Mouse (Mus musculus): ENCODE measurements around the gene Asphd1. TPM values are rescaled to one million over a fixed set of nuclear protein-coding genes. Genes with fewer than 3 reads are reported as not detected.
"Not testable (repeated sequence)": the region's sequence is repeated elsewhere in the genome, so short reads cannot be mapped to it uniquely, and the experiment has no call there.

Gene Asphd1
- polyA plus RNA-seq, 1 experiment from 2014 or later, result 2.7 TPM

DNA sequence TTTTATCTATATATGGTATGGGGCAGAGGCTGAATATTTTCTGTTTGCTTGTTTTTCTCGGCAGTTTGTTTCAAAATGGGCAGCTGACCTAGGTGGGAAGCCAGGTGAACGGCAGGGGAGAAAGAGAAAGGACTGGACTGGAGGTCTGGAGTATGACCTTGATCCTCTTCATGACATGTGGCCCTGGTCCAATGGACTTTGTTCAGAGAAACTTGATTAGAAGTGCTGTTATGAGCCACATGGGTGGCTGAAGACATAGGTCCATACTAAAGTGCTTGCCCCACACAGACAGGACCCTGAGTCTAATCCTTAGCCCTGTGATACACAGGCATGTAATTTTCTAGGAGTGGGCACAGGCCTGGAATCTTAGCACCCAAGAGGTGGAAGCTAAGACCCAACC, 27.8 kb downstream of the Asphd1 start:
- Histone ChIP-seq H3K4me2 (replicated peaks) (peak overlapping the region; percentile 48), H3K36me3 (no peaks in the 10 kb centered on the region), H3K9ac (replicated peaks) (no peak overlapping the region; the same call in 1 of the 2 replicates), H3K27me3 (no peaks in the 10 kb centered on the region), H3K27ac (replicated peaks) (peak overlapping the region; percentile 87; the same call in 1 of the 2 replicates), H3K4me3 (peak overlapping the region; percentile 21), H3K4me1 (peaks cover 24% of the 10 kb centered on the region), H3K9me3 (no peaks in the 10 kb centered on the region)
- 73% methylated on average over 2 of the region's 2 CpGs for WGBS
- no peak for ATAC-seq (ENCODE audit: low FRiP score, low read depth)

GRCm38 (mm10) chr7:126919973-126920372, 29.4 kb downstream of the Asphd1 start:
- Histone ChIP-seq H3K9ac (replicated peaks) (no peak overlapping the region), H3K27ac (replicated peaks) (no peak overlapping the region), H3K4me2 (replicated peaks) (no peak overlapping the region), H3K27me3 (no peaks in the 10 kb centered on the region), H3K36me3 (no peaks in the 10 kb centered on the region), H3K4me3 (no peak overlapping the region), H3K9me3 (no peaks in the 10 kb centered on the region), H3K4me1 (peaks cover 24% of the 10 kb centered on the region)
- ATAC-seq (ENCODE audit: low FRiP score, low read depth), result no peak
- 89% methylated on average over 4 of the region's 4 CpGs for WGBS

DNA sequence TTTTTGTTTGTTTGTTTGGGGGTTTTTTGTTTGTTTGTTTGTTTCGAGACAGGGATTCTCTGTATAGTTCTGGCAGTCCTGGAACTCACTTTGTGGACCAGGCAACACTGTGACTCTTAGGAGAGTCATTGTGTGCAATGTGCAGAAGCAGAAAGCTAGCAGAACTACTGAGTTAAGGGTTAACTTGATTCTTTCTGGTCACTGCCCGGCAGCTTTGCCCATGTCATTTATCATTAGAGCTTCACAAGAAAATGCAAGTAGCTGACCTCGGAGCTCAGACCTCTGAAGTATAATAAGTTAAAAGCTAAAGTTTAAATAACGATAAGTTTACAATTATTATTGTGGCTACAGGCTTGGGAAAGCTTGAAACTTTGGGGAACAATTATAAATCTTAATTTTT, 31.0 kb downstream of the Asphd1 start:
- ATAC-seq (ENCODE audit: low FRiP score, low read depth); H3K4me2 ChIP-seq (replicated peaks); H3K27ac ChIP-seq (replicated peaks); H3K36me3 ChIP-seq; H3K4me3 ChIP-seq; H3K27me3 ChIP-seq; H3K9ac ChIP-seq (replicated peaks); H3K9me3 ChIP-seq: not testable (repeated sequence)
- peaks cover 20% of the 10 kb centered on the region for H3K4me1 ChIP-seq
- 61% methylated on average over 4 of the region's 4 CpGs for WGBS

DNA sequence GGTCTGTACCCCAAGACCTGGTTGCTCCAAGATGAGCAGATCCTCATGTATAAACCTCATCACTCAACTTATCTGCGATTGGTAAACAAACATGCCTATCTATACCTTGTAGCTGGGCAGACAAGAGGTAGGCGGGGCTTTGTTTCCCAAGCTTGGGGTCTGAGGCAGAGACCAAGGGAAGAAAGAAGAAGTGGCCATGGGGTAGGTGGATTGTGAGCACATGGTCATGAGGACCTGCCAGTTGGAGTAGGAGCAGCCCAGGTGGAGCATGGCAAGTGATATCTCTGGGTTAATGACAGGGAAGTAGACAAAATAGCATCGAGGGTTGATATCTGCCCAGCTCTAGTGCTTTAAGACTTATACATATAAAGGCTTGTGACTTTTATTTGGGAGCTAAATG, 34.5 kb downstream of the Asphd1 start:
- Histone ChIP-seq H3K9ac (replicated peaks) (no peak overlapping the region), H3K4me2 (replicated peaks) (no peak overlapping the region), H3K9me3 (no peaks in the 10 kb centered on the region), H3K4me3 (no peak overlapping the region), H3K27ac (replicated peaks) (no peak overlapping the region), H3K36me3 (peaks cover 4% of the 10 kb centered on the region; the same call in 1 of the 2 replicates), H3K27me3 (no peaks in the 10 kb centered on the region), H3K4me1 (no peaks in the 10 kb centered on the region)
- no peak for ATAC-seq (ENCODE audit: low FRiP score, low read depth)
- WGBS, result 91% methylated on average over 3 of the region's 3 CpGs

GRCm38 (mm10) chr7:126905590-126905989, 43.8 kb downstream of the Asphd1 start:
- no peaks in the 10 kb centered on the region for H3K27me3 ChIP-seq
- H3K4me2 ChIP-seq (replicated peaks), result no peak overlapping the region
- H3K4me3 ChIP-seq, result no peak overlapping the region
- 82% methylated on average over 3 of the region's 3 CpGs for WGBS
- ATAC-seq (ENCODE audit: low FRiP score, low read depth), result no peak
- H3K9me3 ChIP-seq, result no peaks in the 10 kb centered on the region
- H3K9ac ChIP-seq (replicated peaks), result no peak overlapping the region
- no peaks in the 10 kb centered on the region for H3K4me1 ChIP-seq
- H3K27ac ChIP-seq (replicated peaks), result no peak overlapping the region
- H3K36me3 ChIP-seq, result peaks cover 4% of the 10 kb centered on the region; the same call in 1 of the 2 replicates

DNA sequence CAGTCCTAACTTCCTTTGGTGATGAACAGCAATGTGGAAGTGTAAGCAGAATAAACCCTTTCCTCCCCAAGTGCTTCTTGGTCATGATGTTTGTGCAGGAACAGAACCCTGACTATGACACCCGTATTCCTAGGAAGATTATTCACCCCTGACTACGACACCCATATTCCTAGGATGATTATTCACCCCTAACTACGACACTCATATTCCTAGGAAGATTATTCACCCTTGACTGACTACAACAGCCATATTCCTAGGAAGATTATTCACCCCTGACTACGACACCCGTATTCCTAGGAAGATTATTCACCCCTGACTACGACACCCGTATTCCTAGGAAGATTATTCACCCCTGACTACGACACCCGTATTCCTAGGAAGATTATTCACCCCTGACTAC, 49.6 kb downstream of the Asphd1 start:
- not testable (repeated sequence) for ATAC-seq (ENCODE audit: low FRiP score, low read depth)

DNA sequence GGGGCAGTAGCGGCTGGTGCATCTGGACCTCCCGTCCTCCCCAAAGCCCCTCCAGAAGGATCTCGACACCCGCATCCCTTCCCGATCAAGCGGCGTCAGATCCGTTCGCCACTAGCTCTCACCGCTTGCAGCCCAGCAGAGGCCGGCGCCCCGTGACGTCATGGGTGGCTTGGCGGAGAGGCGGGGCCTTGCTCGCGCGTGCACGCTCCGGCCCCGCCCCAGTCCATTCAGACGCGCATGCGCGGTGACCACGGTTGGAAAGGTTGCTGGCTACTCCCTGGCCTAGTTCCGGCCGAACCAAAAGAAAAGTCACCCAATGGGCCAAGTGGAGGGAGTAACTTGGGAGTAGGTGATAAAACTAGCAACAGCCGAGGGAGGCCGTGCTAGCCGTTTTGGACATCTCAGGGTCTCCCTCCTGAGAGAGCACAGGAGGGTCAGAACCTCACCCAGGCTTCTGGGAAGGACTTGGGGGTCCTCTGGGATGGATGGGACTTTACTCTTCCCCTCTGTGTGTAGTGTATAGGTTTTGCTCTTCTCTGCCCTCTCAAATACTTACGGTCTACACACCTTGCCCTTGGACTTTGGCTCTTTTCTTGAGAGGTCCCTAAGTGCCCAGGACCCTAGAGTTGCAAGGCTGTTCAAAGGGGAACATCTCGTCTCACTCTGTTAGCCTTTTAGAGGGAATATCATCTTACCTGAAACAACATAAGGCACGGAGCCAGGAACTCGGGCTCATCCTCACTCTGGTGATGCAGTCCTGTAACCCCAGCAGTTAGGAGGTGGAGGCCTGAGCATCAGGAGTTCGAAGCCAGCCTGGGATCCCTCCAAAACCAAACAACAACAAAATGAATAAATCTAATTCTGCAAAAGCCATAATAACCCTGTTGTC, 51.0 kb downstream of the Asphd1 start:
- peak overlapping the region; percentile 57 for H3K4me3 ChIP-seq
- 11% methylated on average over 37 of the region's 37 CpGs for whole genome bisulfite sequencing
- H3K9me3 ChIP-seq, result no peaks in the 10 kb centered on the region
- peak; percentile 93 for ATAC-seq (ENCODE audit: low FRiP score, low read depth)
- H3K36me3 ChIP-seq, result 0 out of 2 replicates have a peak, but pooled peaks cover 4% of the 10 kb centered on the region
- peak overlapping the region; percentile 72 for H3K27ac ChIP-seq (replicated peaks)
- no peaks in the 10 kb centered on the region for H3K27me3 ChIP-seq
- H3K9ac ChIP-seq (replicated peaks), result peak overlapping the region; percentile 78
- peaks cover 14% of the 10 kb centered on the region for H3K4me1 ChIP-seq
- peak overlapping the region; percentile 72 for H3K4me2 ChIP-seq (replicated peaks)

More for the DNA sequence above, 49.6 kb downstream of the Asphd1 start:
- H3K9me3 ChIP-seq; H3K4me2 ChIP-seq (replicated peaks); H3K36me3 ChIP-seq; H3K27ac ChIP-seq (replicated peaks); H3K4me3 ChIP-seq; H3K9ac ChIP-seq (replicated peaks); H3K27me3 ChIP-seq: not testable (repeated sequence)
- 91% methylated on average over 8 of the region's 9 CpGs for WGBS
- H3K4me1 ChIP-seq, result peaks cover 14% of the 10 kb centered on the region

DNA sequence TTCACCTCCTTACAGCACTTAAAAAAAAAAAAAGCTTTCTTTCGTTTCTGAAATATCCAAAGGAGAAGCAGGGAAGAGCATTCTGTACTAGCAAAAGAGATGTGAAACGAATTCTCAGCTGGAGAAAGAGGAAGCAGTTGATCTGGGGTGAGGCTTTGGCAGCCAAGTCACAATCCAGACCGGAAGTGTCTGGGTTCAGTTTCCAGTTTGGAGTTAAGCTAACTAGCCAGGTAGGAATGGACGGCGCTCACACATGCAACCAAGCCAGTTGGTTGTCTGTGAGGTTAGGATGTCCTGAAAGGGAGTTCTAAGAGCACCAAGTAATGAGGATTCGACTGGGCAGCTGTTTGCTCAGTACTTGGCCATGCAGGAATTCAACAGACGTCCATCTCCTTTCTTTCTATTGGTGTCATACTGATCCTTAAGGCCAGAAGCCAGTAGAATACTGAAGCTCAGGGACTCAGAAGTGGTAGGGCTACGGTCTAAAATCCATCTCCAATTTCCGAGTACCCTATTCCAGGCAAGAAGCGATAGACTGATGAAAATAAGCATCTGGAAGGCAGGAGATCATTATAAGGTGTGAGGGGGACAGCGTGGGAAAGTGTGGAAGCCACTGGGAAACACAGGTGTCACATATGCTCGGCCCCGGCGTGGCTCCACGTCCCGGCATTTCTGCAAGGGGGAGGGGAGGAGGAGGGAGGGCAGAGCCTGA, 51.8 kb downstream of the Asphd1 start:
- peaks cover 8% of the 10 kb centered on the region; the same call in 1 of the 2 replicates for H3K36me3 ChIP-seq
- H3K9ac ChIP-seq (replicated peaks), result peak overlapping the region; percentile 78
- ATAC-seq (ENCODE audit: low FRiP score, low read depth), result 0 out of 2 replicates have a peak, but pooled peaks have one; percentile 16
- 25% methylated on average over 16 of the region's 16 CpGs for WGBS
- no peaks in the 10 kb centered on the region for H3K27me3 ChIP-seq
- H3K4me3 ChIP-seq, result peak overlapping the region; percentile 57
- peak overlapping the region; percentile 72 for H3K27ac ChIP-seq (replicated peaks)
- peak overlapping the region; percentile 72 for H3K4me2 ChIP-seq (replicated peaks)
- peaks cover 14% of the 10 kb centered on the region for H3K4me1 ChIP-seq
- no peaks in the 10 kb centered on the region for H3K9me3 ChIP-seq

DNA sequence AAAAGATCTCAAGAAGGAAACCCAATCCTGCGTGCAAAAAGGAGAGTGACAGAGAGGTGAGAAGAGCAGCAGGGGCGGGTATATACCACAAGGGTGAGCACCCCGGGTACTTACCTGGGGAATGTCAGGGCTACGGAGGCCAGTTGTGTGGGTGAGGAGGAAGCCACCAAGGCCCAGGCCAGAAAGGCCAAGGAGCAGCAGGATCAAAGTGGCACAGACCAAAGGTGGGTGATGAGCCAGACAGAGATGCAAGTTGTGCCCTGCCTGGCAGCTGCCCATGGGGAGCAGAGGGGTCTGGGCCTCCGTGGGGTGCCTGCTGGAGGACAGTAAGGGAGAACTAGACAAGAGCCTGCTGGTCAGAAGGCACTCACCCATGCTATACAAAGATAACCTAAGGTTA, 52.5 kb downstream of the Asphd1 start:
- Histone ChIP-seq H3K9me3 (no peaks in the 10 kb centered on the region), H3K36me3 (peaks cover 8% of the 10 kb centered on the region; the same call in 1 of the 2 replicates), H3K4me3 (no peak overlapping the region), H3K4me1 (peaks cover 14% of the 10 kb centered on the region), H3K27me3 (no peaks in the 10 kb centered on the region), H3K4me2 (replicated peaks) (no peak overlapping the region), H3K9ac (replicated peaks) (no peak overlapping the region), H3K27ac (replicated peaks) (no peak overlapping the region)
- ATAC-seq (ENCODE audit: low FRiP score, low read depth), result no peak
- 82% methylated on average over 5 of the region's 5 CpGs for WGBS

Other genes with a start within 250 kb of the Asphd1 start
- 60.8 and 65.9 TPM in 2 replicates for gene Coro1a, start 241.8 kb downstream of the Asphd1 start, polyA plus RNA-seq (2016; fragmentation: Nextera tagmentation; extraction: Ambion mirVana)
- gene Mapk3, start 190.0 kb downstream of the Asphd1 start, polyA plus RNA-seq (2016; fragmentation: Nextera tagmentation; extraction: Ambion mirVana), result 56.1 and 58.0 TPM in 2 replicates
- 2.0 and 2.4 TPM in 2 replicates for gene Gdpd3, start 183.2 kb downstream of the Asphd1 start, polyA plus RNA-seq (2016; fragmentation: Nextera tagmentation; extraction: Ambion mirVana)
- gene Ypel3, start 172.6 kb downstream of the Asphd1 start, polyA plus RNA-seq (2016; fragmentation: Nextera tagmentation; extraction: Ambion mirVana), result 125 and 126 TPM in 2 replicates
- 0.64 and 0.65 TPM in 2 replicates for gene Tbx6, start 168.1 kb downstream of the Asphd1 start, polyA plus RNA-seq (2016; fragmentation: Nextera tagmentation; extraction: Ambion mirVana)
- gene Ppp4c, start 157.1 kb downstream of the Asphd1 start, polyA plus RNA-seq (2016; fragmentation: Nextera tagmentation; extraction: Ambion mirVana), result 315 and 323 TPM in 2 replicates
- gene Fam57b, start 151.9 kb downstream of the Asphd1 start, polyA plus RNA-seq (2016; fragmentation: Nextera tagmentation; extraction: Ambion mirVana), result 19.3 and 20.0 TPM in 2 replicates
- gene 4930451I11Rik, start 117.9 kb downstream of the Asphd1 start, polyA plus RNA-seq (2016; fragmentation: Nextera tagmentation; extraction: Ambion mirVana), result not detected in 2 replicates
- gene Doc2a, start 102.2 kb downstream of the Asphd1 start, polyA plus RNA-seq (2016; fragmentation: Nextera tagmentation; extraction: Ambion mirVana), result 6.3 and 7.7 TPM in 2 replicates
- 43.1 and 51.6 TPM in 2 replicates for gene Hirip3, start 87.6 kb downstream of the Asphd1 start, polyA plus RNA-seq (2016; fragmentation: Nextera tagmentation; extraction: Ambion mirVana)
- 90.9 and 96.0 TPM in 2 replicates for gene Ino80e, start 87.2 kb downstream of the Asphd1 start, polyA plus RNA-seq (2016; fragmentation: Nextera tagmentation; extraction: Ambion mirVana)
- gene Taok2, start 64.9 kb downstream of the Asphd1 start, polyA plus RNA-seq (2016; fragmentation: Nextera tagmentation; extraction: Ambion mirVana), result 68.3 and 71.0 TPM in 2 replicates
- gene Tmem219, start 26.7 kb downstream of the Asphd1 start, polyA plus RNA-seq (2016; fragmentation: Nextera tagmentation; extraction: Ambion mirVana), result 32.7 and 36.5 TPM in 2 replicates
- gene Kctd13, start 20.7 kb downstream of the Asphd1 start, polyA plus RNA-seq (2016; fragmentation: Nextera tagmentation; extraction: Ambion mirVana), result 50.5 and 53.7 TPM in 2 replicates
- 13.8 and 16.9 TPM in 2 replicates for gene Sez6l2, start 981 bp upstream of the Asphd1 start, polyA plus RNA-seq (2016; fragmentation: Nextera tagmentation; extraction: Ambion mirVana)
- gene Cdipt, start 26.3 kb upstream of the Asphd1 start, polyA plus RNA-seq (2016; fragmentation: Nextera tagmentation; extraction: Ambion mirVana), result 81.1 and 87.2 TPM in 2 replicates
- 1.0 and 1.3 TPM in 2 replicates for gene Cdiptos, start 26.5 kb upstream of the Asphd1 start, polyA plus RNA-seq (2016; fragmentation: Nextera tagmentation; extraction: Ambion mirVana)
- 5.0 and 5.8 TPM in 2 replicates for gene Mvp, start 65.0 kb upstream of the Asphd1 start, polyA plus RNA-seq (2016; fragmentation: Nextera tagmentation; extraction: Ambion mirVana)
- 0.32 and 0.39 TPM in 2 replicates for gene Pagr1b, start 66.9 kb upstream of the Asphd1 start, polyA plus RNA-seq (2016; fragmentation: Nextera tagmentation; extraction: Ambion mirVana)
- gene Pagr1a, start 67.8 kb upstream of the Asphd1 start, polyA plus RNA-seq (2016; fragmentation: Nextera tagmentation; extraction: Ambion mirVana), result 53.1 and 65.0 TPM in 2 replicates
- gene Gm42742, start 71.5 kb upstream of the Asphd1 start, polyA plus RNA-seq (2016; fragmentation: Nextera tagmentation; extraction: Ambion mirVana), result 56.8 and 66.8 TPM in 2 replicates
- 4.3 and 5.5 TPM in 2 replicates for gene Prrt2, start 71.6 kb upstream of the Asphd1 start, polyA plus RNA-seq (2016; fragmentation: Nextera tagmentation; extraction: Ambion mirVana)
- gene Maz, start 77.5 kb upstream of the Asphd1 start, polyA plus RNA-seq (2016; fragmentation: Nextera tagmentation; extraction: Ambion mirVana), result 118 and 133 TPM in 2 replicates
- 129 and 136 TPM in 2 replicates for gene Kif22, start 92.9 kb upstream of the Asphd1 start, polyA plus RNA-seq (2016; fragmentation: Nextera tagmentation; extraction: Ambion mirVana)
- gene Zg16, start 137.7 kb upstream of the Asphd1 start, polyA plus RNA-seq (2016; fragmentation: Nextera tagmentation; extraction: Ambion mirVana), result not detected in 2 replicates
- 1.1 and 1.5 TPM in 2 replicates for gene AI467606, start 141.8 kb upstream of the Asphd1 start, polyA plus RNA-seq (2016; fragmentation: Nextera tagmentation; extraction: Ambion mirVana)
- 2.5 and 4.2 TPM in 2 replicates for gene Qprt, start 172.6 kb upstream of the Asphd1 start, polyA plus RNA-seq (2016; fragmentation: Nextera tagmentation; extraction: Ambion mirVana)
- 0.10 and 0.13 TPM in 2 replicates for gene Spn, start 188.2 kb upstream of the Asphd1 start, polyA plus RNA-seq (2016; fragmentation: Nextera tagmentation; extraction: Ambion mirVana)
- gene Cd2bp2, start 246.5 kb upstream of the Asphd1 start, polyA plus RNA-seq (2016; fragmentation: Nextera tagmentation; extraction: Ambion mirVana), result 98.9 and 103 TPM in 2 replicates